Mouse (Mus musculus) G1E (cell line): ENCODE measurements around the gene Erc1.

ENCODE experiments used
- CTCF ChIP-seq: IDR thresholded peaks from 2 replicates; pipeline ENCODE4 v1.5.1; 2012; ENCODE audit warnings: low read depth, low read length, inconsistent platforms, mixed read lengths
- GATA1 ChIP-seq: IDR thresholded peaks from 2 replicates; pipeline ENCODE4 v1.6.1; 2012; ENCODE audit warnings: borderline replicate concordance, low read length, inconsistent platforms, mixed read lengths
- TAL1 ChIP-seq: conservative IDR thresholded peaks from 2 replicates; pipeline ENCODE4 v1.6.1; 2012; ENCODE audit warnings: low read depth, low read length, inconsistent platforms, mixed read lengths

DNA sequence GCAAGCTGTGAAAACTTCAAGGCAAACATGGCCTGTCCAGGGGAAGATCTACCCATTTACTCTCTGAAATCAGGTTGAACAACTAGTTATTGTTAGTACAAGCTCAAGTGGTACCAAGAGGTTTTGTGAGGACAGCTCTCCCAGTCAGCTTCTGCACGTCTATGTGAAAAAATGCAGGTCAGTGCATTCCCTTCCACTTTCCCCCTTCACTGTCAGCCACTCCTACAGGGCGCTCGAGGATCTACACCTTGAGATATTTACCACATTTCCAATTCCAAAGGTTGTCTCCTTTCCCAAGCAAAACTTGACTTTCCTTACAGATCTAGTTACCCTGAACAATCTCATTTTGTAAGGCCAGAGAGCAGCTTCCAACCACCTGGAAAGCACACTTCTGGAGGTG, 66.9 kb downstream of the Erc1 start:
- TF ChIP-seq CTCF (no peak), GATA1 (no peak), TAL1 (no peak)
